Mouse (Mus musculus) MEL-GATA-1-ER (cell line): ENCODE measurements around the gene Wipf3.

Experiments used
- DNase-seq: peaks from one replicate; pipeline ENCODE4 v3.0.0-alpha.2; 2012; ENCODE audit warnings: low read depth; ENCODE audit errors: extremely low read depth

Wipf3 gene

GRCm38 (mm10) chr6:54530182-54530581 lies 100.8 kb downstream of the Wipf3 start:
- no peak for DNase-seq

- no peak for DNase-seq
These were observed 101.7 kb downstream of the Wipf3 start for GRCm38 (mm10) chr6:54531048-54531481.

GRCm38 (mm10) chr6:54535485-54535884 lies 106.1 kb downstream of the Wipf3 start:
- DNase-seq: no peak

- DNase-seq: no peak
These were observed 107.7 kb downstream of the Wipf3 start for GRCm38 (mm10) chr6:54537053-54537452.

- DNase-seq: no peak
These were observed 109.4 kb downstream of the Wipf3 start for GRCm38 (mm10) chr6:54538773-54539173.

- DNase-seq: no peak
These were observed 110.0 kb downstream of the Wipf3 start for GRCm38 (mm10) chr6:54539396-54539795.

- DNase-seq: no peak
These were observed 111.0 kb downstream of the Wipf3 start for GRCm38 (mm10) chr6:54540252-54540887.

GRCm38 (mm10) chr6:54542836-54543235 lies 113.4 kb downstream of the Wipf3 start:
- no peak for DNase-seq

- no peak for DNase-seq
These were observed 114.2 kb downstream of the Wipf3 start for GRCm38 (mm10) chr6:54543646-54544045.

GRCm38 (mm10) chr6:54548314-54549019 lies 119.1 kb downstream of the Wipf3 start:
- DNase-seq: no peak

GRCm38 (mm10) chr6:54549311-54549710 lies 119.9 kb downstream of the Wipf3 start:
- DNase-seq: no peak

GRCm38 (mm10) chr6:54550801-54551323 lies 121.5 kb downstream of the Wipf3 start:
- DNase-seq: no peak

GRCm38 (mm10) chr6:54552721-54553413 lies 123.5 kb downstream of the Wipf3 start:
- DNase-seq: no peak
